Mouse (Mus musculus): ENCODE data around the gene Mgat2. TPM values are rescaled to one million over a fixed set of nuclear protein-coding genes. Genes with fewer than 3 reads are reported as not detected.

Gene Mgat2
- polyA plus RNA-seq, 1 experiment from 2014 or later: 41.9 TPM

Small RNAs within 50 kb of the gene (microRNA-seq; reads per million reads assigned to microRNA genes)
- gene Gm47287 (not detected), gene Gm47295 (0.50 reads per million)

Other genes starting within 250 kb of the Mgat2 start
- gene Rps29, start 25.0 kb upstream of the Mgat2 start, polyA plus RNA-seq (2015; fragmentation: Nextera tagmentation; extraction: Ambion mirVana): 1,481 and 1,784 TPM in 2 replicates
- gene Lrr1, start 15.3 kb upstream of the Mgat2 start, polyA plus RNA-seq (2015; fragmentation: Nextera tagmentation; extraction: Ambion mirVana): 14.2 and 16.5 TPM in 2 replicates
- gene Rpl36al, start 74 bp upstream of the Mgat2 start, polyA plus RNA-seq (2015; fragmentation: Nextera tagmentation; extraction: Ambion mirVana): 590 and 688 TPM in 2 replicates
- 18.5 and 22.3 TPM in 2 replicates for gene Gm49383, start 12.9 kb downstream of the Mgat2 start, polyA plus RNA-seq (2015; fragmentation: Nextera tagmentation; extraction: Ambion mirVana)
- gene Dnaaf2, start 14.3 kb downstream of the Mgat2 start, polyA plus RNA-seq (2015; fragmentation: Nextera tagmentation; extraction: Ambion mirVana): 6.6 and 7.4 TPM in 2 replicates
- gene Gm49384, start 20.1 kb downstream of the Mgat2 start, polyA plus RNA-seq (2015; fragmentation: Nextera tagmentation; extraction: Ambion mirVana): 20.8 and 22.8 TPM in 2 replicates
- gene Pole2, start 44.0 kb downstream of the Mgat2 start, polyA plus RNA-seq (2015; fragmentation: Nextera tagmentation; extraction: Ambion mirVana): 21.4 and 21.7 TPM in 2 replicates
- gene Klhdc1, start 57.0 kb downstream of the Mgat2 start, polyA plus RNA-seq (2015; fragmentation: Nextera tagmentation; extraction: Ambion mirVana): 7.2 and 7.3 TPM in 2 replicates
- gene Klhdc2, start 112.5 kb downstream of the Mgat2 start, polyA plus RNA-seq (2015; fragmentation: Nextera tagmentation; extraction: Ambion mirVana): 74.8 and 87.2 TPM in 2 replicates
- gene Nemf, start 173.0 kb downstream of the Mgat2 start, polyA plus RNA-seq (2015; fragmentation: Nextera tagmentation; extraction: Ambion mirVana): 82.4 and 83.1 TPM in 2 replicates
- gene Arf6, start 188.0 kb downstream of the Mgat2 start, polyA plus RNA-seq (2015; fragmentation: Nextera tagmentation; extraction: Ambion mirVana): 39.3 and 42.3 TPM in 2 replicates
- gene Gm9887, start 188.3 kb downstream of the Mgat2 start, polyA plus RNA-seq (2015; fragmentation: Nextera tagmentation; extraction: Ambion mirVana): 0.80 and 0.94 TPM in 2 replicates

All from stomach, embryonic 16.5 days (tissue).